Mouse (Mus musculus): Measurements from ENCODE around the gene Plxna3. TPM values are rescaled to one million over a fixed set of nuclear protein-coding genes. Genes with fewer than 3 reads are reported as not detected.
A peak's percentile ranks its signal among the peaks of the same experiment; 100 is the strongest.

The Plxna3 gene
- polyA plus RNA-seq, 1 experiment: 7.9 TPM

DNA sequence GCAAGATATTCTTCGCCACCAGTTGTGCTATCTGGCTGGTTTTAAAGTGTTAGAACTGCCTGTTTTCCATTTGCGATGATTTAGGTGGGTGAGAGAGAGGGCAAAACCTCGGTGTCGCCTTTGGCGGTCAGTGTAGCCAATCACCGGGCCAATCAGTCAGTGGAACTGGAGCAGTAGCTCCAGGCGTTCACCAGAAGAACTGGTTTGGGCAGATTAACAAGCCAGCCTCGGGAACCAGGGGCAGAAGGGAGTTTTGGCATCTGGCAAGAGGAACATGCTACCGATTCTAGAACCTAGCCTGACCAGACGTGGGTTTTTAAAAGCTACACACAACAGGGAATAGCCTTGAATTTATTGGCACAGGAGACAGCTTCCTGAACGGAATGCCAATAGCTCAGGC is 30.3 kb downstream of the Plxna3 start:
- no peak overlapping the region for H3K4me3 ChIP-seq (ENCODE audit: insufficient read depth, poor library complexity, severe bottlenecking)
- no peaks in the 10 kb centered on the region for H3K36me3 ChIP-seq (ENCODE audit: control insufficient read depth, insufficient read depth)
- no peaks in the 10 kb centered on the region for H3K79me2 ChIP-seq (ENCODE audit: control insufficient read depth, insufficient read depth)
- no peaks in the 10 kb centered on the region for H3K79me3 ChIP-seq (ENCODE audit: low read depth)
- no peak overlapping the region for H3ac ChIP-seq (ENCODE audit: control insufficient read depth, insufficient read length, low read depth)
- TF ChIP-seq FOSL1 (IDR thresholded peaks at IDR 0.05; ENCODE audit: insufficient read depth, low read length, poor library complexity, severe bottlenecking): no peak
- TF ChIP-seq CTCF (IDR thresholded peaks at IDR 0.05; ENCODE audit: control insufficient read depth, insufficient read depth, insufficient read length): no peak
- no peaks in the 10 kb centered on the region for H3K27me3 ChIP-seq (ENCODE audit: control insufficient read depth, insufficient read depth, insufficient read length)

DNA sequence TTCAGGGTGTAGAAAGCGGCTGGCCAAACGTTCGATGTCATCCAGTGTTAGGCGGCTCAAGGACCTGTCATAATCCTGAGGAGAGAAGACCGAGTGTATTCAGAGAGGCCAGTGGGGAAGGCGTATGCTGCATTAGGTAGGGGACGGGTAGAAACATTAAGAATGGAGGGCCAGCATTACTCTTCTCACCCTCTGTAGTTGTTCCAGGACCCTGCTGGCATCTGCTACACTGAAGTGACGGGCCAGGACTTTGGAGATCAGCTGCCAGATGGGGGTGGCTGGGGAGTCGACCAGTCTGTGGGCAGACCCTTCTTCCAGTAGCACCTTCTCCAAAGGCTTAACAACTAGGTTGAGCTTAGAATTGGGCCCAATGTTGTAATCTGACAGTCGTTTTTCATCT is 38.6 kb downstream of the Plxna3 start:
- peaks cover 23% of the 10 kb centered on the region for H3K79me2 ChIP-seq (ENCODE audit: control insufficient read depth, insufficient read depth)
- peaks cover 17% of the 10 kb centered on the region for H3K36me3 ChIP-seq (ENCODE audit: control insufficient read depth, insufficient read depth)
- TF ChIP-seq FOSL1 (IDR thresholded peaks at IDR 0.05; ENCODE audit: insufficient read depth, low read length, poor library complexity, severe bottlenecking) (no peak), MYOG (IDR thresholded peaks at IDR 0.05; ENCODE audit: control insufficient read depth, extremely low read depth, insufficient read length) (no peak), MAX (IDR thresholded peaks at IDR 0.05) (no peak), CEBPB (IDR thresholded peaks at IDR 0.05; ENCODE audit: low read depth) (no peak), MYOD1 (IDR thresholded peaks at IDR 0.05; ENCODE audit: control insufficient read depth, insufficient read length, low read depth) (no peak), USF1 (IDR thresholded peaks at IDR 0.05; ENCODE audit: low read depth) (no peak)
- no peaks in the 10 kb centered on the region for H3K27me3 ChIP-seq (ENCODE audit: control insufficient read depth, insufficient read depth, insufficient read length)
- H3K4me3 ChIP-seq (ENCODE audit: insufficient read depth, poor library complexity, severe bottlenecking): peak overlapping the region; percentile 43
- peaks cover 4% of the 10 kb centered on the region for H3K79me3 ChIP-seq (ENCODE audit: low read depth)
- H3ac ChIP-seq (ENCODE audit: control insufficient read depth, insufficient read length, low read depth): peak overlapping the region; percentile 97

DNA sequence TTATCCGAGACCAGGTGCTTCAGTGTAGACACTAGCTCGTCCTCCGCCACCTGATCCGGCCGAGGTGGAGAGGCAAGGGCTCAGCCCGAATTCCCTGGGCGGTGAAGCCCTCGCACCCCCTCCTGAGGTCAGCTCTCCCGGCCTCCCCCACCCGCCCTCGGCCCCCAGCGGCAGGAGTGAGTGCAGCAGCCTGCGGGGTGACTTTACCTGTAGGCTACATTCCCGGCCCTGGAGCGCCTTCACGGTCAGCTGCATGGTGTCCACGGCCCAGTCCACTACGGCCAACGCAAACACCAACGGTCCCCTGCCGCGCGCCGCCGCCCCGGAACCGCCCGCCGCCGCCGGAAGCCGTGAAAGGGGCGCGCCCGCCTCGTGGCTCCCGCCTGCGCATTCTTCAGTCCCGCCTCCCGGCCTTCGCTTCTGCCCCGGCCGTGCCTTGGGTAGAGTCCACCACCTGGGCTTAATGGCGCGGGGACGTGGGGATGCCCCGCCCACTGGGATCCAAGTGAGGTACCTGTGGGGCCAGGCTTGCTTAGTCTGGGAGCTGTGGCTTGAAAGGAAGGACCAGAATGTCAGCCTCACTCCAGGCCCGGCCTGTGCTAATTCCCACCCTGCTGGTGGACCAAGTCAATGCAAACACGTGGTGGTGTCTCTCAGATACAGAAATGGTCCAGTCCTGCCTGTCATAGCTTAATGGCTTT is 39.5 kb downstream of the Plxna3 start:
- peak overlapping the region; percentile 43 for H3K4me3 ChIP-seq (ENCODE audit: insufficient read depth, poor library complexity, severe bottlenecking)
- TF ChIP-seq FOSL1 (IDR thresholded peaks at IDR 0.05; ENCODE audit: insufficient read depth, low read length, poor library complexity, severe bottlenecking): no peak
- TF ChIP-seq MYOG (IDR thresholded peaks at IDR 0.05; ENCODE audit: control insufficient read depth, extremely low read depth, insufficient read length): no peak
- no peak for TF ChIP-seq CEBPB (IDR thresholded peaks at IDR 0.05; ENCODE audit: low read depth)
- TF ChIP-seq USF1 (IDR thresholded peaks at IDR 0.05; ENCODE audit: low read depth): no peak
- TF ChIP-seq MYOD1 (IDR thresholded peaks at IDR 0.05; ENCODE audit: control insufficient read depth, insufficient read length, low read depth): no peak
- peak; percentile 68 for TF ChIP-seq MAX (IDR thresholded peaks at IDR 0.05)
- TF ChIP-seq CTCF (IDR thresholded peaks at IDR 0.05; ENCODE audit: control insufficient read depth, insufficient read depth, insufficient read length): no peak
- H3ac ChIP-seq (ENCODE audit: control insufficient read depth, insufficient read length, low read depth): peak overlapping the region; percentile 97

DNA sequence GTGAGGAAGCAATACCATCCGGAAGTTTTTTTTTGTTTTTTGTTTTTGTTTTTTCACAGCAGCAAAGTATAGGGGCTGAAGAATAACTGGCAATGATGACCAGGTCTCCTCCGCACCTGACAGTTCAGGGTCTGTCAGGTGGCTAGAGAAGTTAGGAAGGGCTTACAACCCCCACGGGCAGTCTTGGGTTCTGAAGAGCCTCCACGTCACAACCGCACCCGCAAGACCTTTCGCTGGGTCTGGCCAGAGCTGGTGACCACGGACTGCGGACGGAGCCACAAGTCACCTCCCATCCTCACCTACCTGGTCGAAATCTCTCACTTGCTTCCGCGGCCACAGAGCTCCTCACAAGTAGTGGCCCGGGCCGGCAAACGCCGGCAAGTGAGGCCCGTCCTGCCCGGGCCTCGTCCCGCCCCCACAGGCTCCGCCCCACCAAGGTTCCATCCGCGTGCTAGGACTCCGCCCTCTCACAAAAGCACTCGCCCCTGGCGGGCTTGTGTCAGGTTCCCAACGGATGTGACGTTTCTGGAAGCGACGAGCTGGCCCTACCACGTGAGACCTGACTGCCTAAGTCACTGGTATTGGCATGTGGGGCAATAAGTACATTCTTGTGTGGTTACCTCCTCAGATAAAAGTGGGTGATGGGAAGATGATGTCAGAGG is 44.2 kb downstream of the Plxna3 start, which contains the start of the genes Ubl4a and Slc10a3:
Ubl4a (minus strand) TSS at position 331 of the 662 bp plus-strand sequence.
Slc10a3 (minus strand) TSS at position 462 of the 662 bp plus-strand sequence.
- Histone ChIP-seq H3K4me3 (ENCODE audit: insufficient read depth, poor library complexity, severe bottlenecking) (peak within 1 kb of the TSS; percentile 37), H3K79me3 (ENCODE audit: low read depth) (no peaks in the 10 kb centered on the region), H3K79me2 (ENCODE audit: control insufficient read depth, insufficient read depth) (peaks cover 2% of the 10 kb centered on the region), H3K36me3 (ENCODE audit: control insufficient read depth, insufficient read depth) (peaks cover 3% of the 10 kb centered on the region), H3ac (ENCODE audit: control insufficient read depth, insufficient read length, low read depth) (peak within 1 kb of the TSS; percentile 97), H3K27me3 (ENCODE audit: control insufficient read depth, insufficient read depth, insufficient read length) (no peaks in the 10 kb centered on the region)
- TF ChIP-seq USF1 (IDR thresholded peaks at IDR 0.05; ENCODE audit: low read depth): peak; percentile 82
- no peak for TF ChIP-seq MYOG (IDR thresholded peaks at IDR 0.05; ENCODE audit: control insufficient read depth, extremely low read depth, insufficient read length)
- TF ChIP-seq CEBPB (IDR thresholded peaks at IDR 0.05; ENCODE audit: low read depth): peak; percentile 55

More for the DNA sequence above, 39.5 kb downstream of the Plxna3 start:
- peaks cover 4% of the 10 kb centered on the region for H3K79me3 ChIP-seq (ENCODE audit: low read depth)
- H3K36me3 ChIP-seq (ENCODE audit: control insufficient read depth, insufficient read depth): peaks cover 17% of the 10 kb centered on the region
- no peaks in the 10 kb centered on the region for H3K27me3 ChIP-seq (ENCODE audit: control insufficient read depth, insufficient read depth, insufficient read length)
- peaks cover 23% of the 10 kb centered on the region for H3K79me2 ChIP-seq (ENCODE audit: control insufficient read depth, insufficient read depth)

DNA sequence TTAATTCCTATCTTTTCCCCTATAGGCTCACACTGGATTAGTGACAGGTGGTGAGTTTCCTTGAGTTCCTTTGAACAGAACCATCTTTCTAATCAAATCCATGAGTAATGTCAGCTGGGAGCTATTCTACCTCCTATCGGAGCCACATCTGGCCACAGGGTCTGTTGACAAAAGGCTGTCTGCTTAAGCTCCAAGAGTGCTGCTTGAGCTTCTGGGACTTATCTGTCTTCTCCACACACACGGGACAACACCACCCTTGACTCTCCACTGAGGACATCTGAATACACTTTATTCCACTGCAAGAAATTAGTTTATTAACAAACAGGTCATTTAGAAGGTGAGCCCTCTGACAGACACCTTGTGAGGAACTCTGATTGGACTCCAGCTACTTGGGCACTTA is 55.6 kb downstream of the Plxna3 start:
- TF ChIP-seq MYOD1 (IDR thresholded peaks at IDR 0.05; ENCODE audit: control insufficient read depth, insufficient read length, low read depth) (no peak), CEBPB (IDR thresholded peaks at IDR 0.05; ENCODE audit: low read depth) (no peak), FOSL1 (IDR thresholded peaks at IDR 0.05; ENCODE audit: insufficient read depth, low read length, poor library complexity, severe bottlenecking) (no peak), CTCF (IDR thresholded peaks at IDR 0.05; ENCODE audit: control insufficient read depth, insufficient read depth, insufficient read length) (no peak)
- H3K27me3 ChIP-seq (ENCODE audit: control insufficient read depth, insufficient read depth, insufficient read length): no peaks in the 10 kb centered on the region

DNA sequence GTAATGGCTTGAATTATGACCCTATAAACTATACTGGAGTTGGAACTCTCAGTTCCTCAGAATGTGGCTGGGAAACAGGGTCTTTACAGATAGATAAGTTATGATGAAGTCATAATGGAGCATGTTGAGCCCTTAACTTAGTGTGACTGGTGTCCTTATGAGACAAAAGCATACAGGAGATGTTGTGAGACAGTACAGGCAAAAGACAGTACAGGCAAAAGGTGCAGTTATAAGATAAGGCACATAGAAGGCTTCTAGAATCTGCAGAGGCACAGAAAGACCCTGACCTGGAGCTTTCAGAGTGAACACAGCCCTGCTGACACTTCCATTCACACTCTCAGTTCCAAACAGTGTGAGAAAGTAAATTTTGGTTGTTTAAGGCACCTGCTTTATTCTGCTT is 59.3 kb downstream of the Plxna3 start:
- TF ChIP-seq CTCF (IDR thresholded peaks at IDR 0.05; ENCODE audit: control insufficient read depth, insufficient read depth, insufficient read length): no peak
- no peak for TF ChIP-seq FOSL1 (IDR thresholded peaks at IDR 0.05; ENCODE audit: insufficient read depth, low read length, poor library complexity, severe bottlenecking)
- no peak for TF ChIP-seq CEBPB (IDR thresholded peaks at IDR 0.05; ENCODE audit: low read depth)
- no peak for TF ChIP-seq USF1 (IDR thresholded peaks at IDR 0.05; ENCODE audit: low read depth)
- TF ChIP-seq MYOG (IDR thresholded peaks at IDR 0.05; ENCODE audit: control insufficient read depth, extremely low read depth, insufficient read length): no peak
- TF ChIP-seq MYOD1 (IDR thresholded peaks at IDR 0.05; ENCODE audit: control insufficient read depth, insufficient read length, low read depth): no peak
- TF ChIP-seq MAX (IDR thresholded peaks at IDR 0.05): no peak
- no peaks in the 10 kb centered on the region for H3K79me2 ChIP-seq (ENCODE audit: control insufficient read depth, insufficient read depth)
- H3K36me3 ChIP-seq (ENCODE audit: control insufficient read depth, insufficient read depth): no peaks in the 10 kb centered on the region
- H3ac ChIP-seq (ENCODE audit: control insufficient read depth, insufficient read length, low read depth): no peak overlapping the region
- H3K79me3 ChIP-seq (ENCODE audit: low read depth): no peaks in the 10 kb centered on the region
- H3K27me3 ChIP-seq (ENCODE audit: control insufficient read depth, insufficient read depth, insufficient read length): no peaks in the 10 kb centered on the region
- H3K4me3 ChIP-seq (ENCODE audit: insufficient read depth, poor library complexity, severe bottlenecking): no peak overlapping the region

More for the DNA sequence above, 55.6 kb downstream of the Plxna3 start:
- no peaks in the 10 kb centered on the region for H3K79me2 ChIP-seq (ENCODE audit: control insufficient read depth, insufficient read depth)
- no peak overlapping the region for H3K4me3 ChIP-seq (ENCODE audit: insufficient read depth, poor library complexity, severe bottlenecking)
- H3ac ChIP-seq (ENCODE audit: control insufficient read depth, insufficient read length, low read depth): no peak overlapping the region
- no peaks in the 10 kb centered on the region for H3K79me3 ChIP-seq (ENCODE audit: low read depth)
- no peaks in the 10 kb centered on the region for H3K36me3 ChIP-seq (ENCODE audit: control insufficient read depth, insufficient read depth)
